In genomic region chr19:18974796-18975660, GRCm38 (mm10) we compare ENCODE assay signal across 10 mouse cellular contexts.
DNase-seq lines count a peak whose midpoint lies in the region; ATAC-seq and TF ChIP-seq lines count a peak whose summit lies in the region.
"Had no signal": no experiment of that assay in that cellular context is flagged by ENCODE, and none has a peak within 500 bp of the region (broad histone marks: within the 10 kb centered on the region; RNA-seq: fewer than 3 reads in every experiment).

No protein-coding gene starts in this region.

- 63% methylated on average over 5 of the region's 5 CpGs for WGBS in hindbrain, embryonic 16.5 days
- WGBS in lung, embryonic 16.5 days, result 48% methylated on average over 5 of the region's 5 CpGs

- H3K4me1 ChIP-seq in cortical plate, adult 2 months (ENCODE audit: control insufficient read depth, insufficient read depth, low read length), result peaks cover 1% of the 10 kb centered on the region; the same call in 1 of the 2 replicates
- H3K4me1 ChIP-seq in hindbrain, embryonic 16.5 days (ENCODE audit: control insufficient read depth, insufficient read depth, low read depth, low read length), result no peaks in the 10 kb centered on the region
- H3K4me1 ChIP-seq in lung, embryonic 16.5 days (replicated peaks; ENCODE audit: control insufficient read depth, insufficient read depth, low read length), result no peaks in the 10 kb centered on the region
- H3K4me1 ChIP-seq: heart, embryonic 13.5 days had no signal

- TF ChIP-seq POLR2A in cortical plate, adult 2 months (IDR thresholded peaks at IDR 0.05; ENCODE audit: extremely low read depth, insufficient read depth, low read length), result no peak

- peak; percentile 91 for ATAC-seq in hindbrain, embryonic 16.5 days
- ATAC-seq in lung, embryonic 16.5 days (ENCODE audit: low read depth), result peak; percentile 60

- H3K4me2 ChIP-seq in hindbrain, embryonic 16.5 days (ENCODE audit: low read length), result no peak overlapping the region
- no peak overlapping the region for H3K4me2 ChIP-seq in lung, embryonic 16.5 days (ENCODE audit: low read depth, low read length)
- H3K4me2 ChIP-seq: heart, embryonic 13.5 days had no signal

- H3K9me3 ChIP-seq in hindbrain, embryonic 16.5 days (ENCODE audit: control insufficient read depth, low read length), result no peaks in the 10 kb centered on the region
- H3K9me3 ChIP-seq in lung, embryonic 16.5 days (ENCODE audit: control insufficient read depth, low read length), result no peaks in the 10 kb centered on the region
- H3K9me3 ChIP-seq: heart, embryonic 13.5 days had no signal

- H3K9ac ChIP-seq in hindbrain, embryonic 16.5 days (ENCODE audit: low read depth, low read length), result no peak overlapping the region
- no peak overlapping the region for H3K9ac ChIP-seq in lung, embryonic 16.5 days (ENCODE audit: low read length)
- H3K9ac ChIP-seq: heart, embryonic 13.5 days had no signal

- TF ChIP-seq CTCF in cortical plate, adult 2 months (IDR thresholded peaks at IDR 0.05; ENCODE audit: extremely low read depth, insufficient read depth, low read length), result peak; percentile 37; the same call in 1 of the 2 replicates

- peak; percentile 68 to 78 for DNase-seq in cerebellum, postnatal 10 days
- no peak for DNase-seq in cerebellum, adult 11-12 months
- DNase-seq in 416B (ENCODE audit: low read depth), result peak; percentile 46
- peak; percentile 33 for DNase-seq in right cerebral cortex, postnatal 4 days
- DNase-seq in spleen, adult 12 weeks (ENCODE audit: low spot score), result no peak

- no peak overlapping the region for H3K4me3 ChIP-seq in cortical plate, adult 2 months (ENCODE audit: insufficient read depth, low read length)
- H3K4me3 ChIP-seq in hindbrain, embryonic 16.5 days (ENCODE audit: low read length), result no peak overlapping the region
- no peak overlapping the region for H3K4me3 ChIP-seq in lung, embryonic 16.5 days (ENCODE audit: low read length)
- H3K4me3 ChIP-seq: heart, embryonic 13.5 days; myocyte had no signal

- no peaks in the 10 kb centered on the region for H3K27me3 ChIP-seq in hindbrain, embryonic 16.5 days (replicated peaks; ENCODE audit: control insufficient read depth, insufficient read depth, low read length)
- H3K27me3 ChIP-seq in lung, embryonic 16.5 days (ENCODE audit: control insufficient read depth, insufficient read depth, low read depth, low read length), result no peaks in the 10 kb centered on the region
- H3K27me3 ChIP-seq: heart, embryonic 13.5 days had no signal

- no peak overlapping the region for H3K27ac ChIP-seq in cortical plate, adult 2 months (ENCODE audit: insufficient read depth, low read length)
- no peak overlapping the region for H3K27ac ChIP-seq in hindbrain, embryonic 16.5 days (ENCODE audit: low read depth, low read length)
- H3K27ac ChIP-seq in lung, embryonic 16.5 days (ENCODE audit: low read length), result no peak overlapping the region
- H3K27ac ChIP-seq: heart, embryonic 13.5 days had no signal

- no peaks in the 10 kb centered on the region for H3K36me3 ChIP-seq in hindbrain, embryonic 16.5 days (ENCODE audit: control insufficient read depth, insufficient read depth, low read length)
- no peaks in the 10 kb centered on the region for H3K36me3 ChIP-seq in lung, embryonic 16.5 days (ENCODE audit: control insufficient read depth, insufficient read depth, low read length)
- H3K36me3 ChIP-seq: heart, embryonic 13.5 days had no signal

Comparison
In these comparisons a context has a peak if more than half of its experiments do, and no peak if none do; other contexts are left out.
1. DNase-seq: peak in cerebellum, postnatal 10 days (2 of 2), 416B (single experiment) and right cerebral cortex, postnatal 4 days (single experiment); none in cerebellum, adult 11-12 months (single experiment) and spleen, adult 12 weeks (single experiment).